Mouse (Mus musculus) CH12F3 (cell line): ENCODE data around the gene Stat1.

Experiments used
- in situ Hi-C: fragments of 300-500 bp; cut with MboI; formaldehyde crosslinking; loops from 2 replicates; pipeline ENCODE4 v1.14.3; 2020; ENCODE audit warnings: low sequenced_read_pairs

Gene Stat1

GRCm38 (mm10) chr1:52131787-52132377 is 12.6 kb downstream of the Stat1 start:
- in situ Hi-C loops: no loop called here

GRCm38 (mm10) chr1:52133254-52133653 is 14.0 kb downstream of the Stat1 start:
- in situ Hi-C loops: no loop called here

- in situ Hi-C loops: no loop called here
Observed at GRCm38 (mm10) chr1:52137292-52137691, 18.1 kb downstream of the Stat1 start.

GRCm38 (mm10) chr1:52140534-52140933 is 21.3 kb downstream of the Stat1 start:
- in situ Hi-C loops: no loop called here

GRCm38 (mm10) chr1:52141482-52141881 is 22.2 kb downstream of the Stat1 start:
- in situ Hi-C loops: no loop called here

GRCm38 (mm10) chr1:52142117-52142516 is 22.9 kb downstream of the Stat1 start:
- in situ Hi-C loops: no loop called here

GRCm38 (mm10) chr1:52143191-52143590 is 24.0 kb downstream of the Stat1 start:
- in situ Hi-C loops: no loop called here

- in situ Hi-C loops: no loop called here
Observed at GRCm38 (mm10) chr1:52143596-52144156, 24.4 kb downstream of the Stat1 start.

GRCm38 (mm10) chr1:52144907-52145306 is 25.7 kb downstream of the Stat1 start:
- in situ Hi-C loops: no loop called here

- in situ Hi-C loops: no loop called here
Observed at GRCm38 (mm10) chr1:52146214-52146970, 27.2 kb downstream of the Stat1 start.

GRCm38 (mm10) chr1:52147431-52147830 is 28.2 kb downstream of the Stat1 start:
- in situ Hi-C loops: no loop called here

GRCm38 (mm10) chr1:52148178-52148577 is 28.9 kb downstream of the Stat1 start:
- in situ Hi-C loops: no loop called here

- in situ Hi-C loops: no loop called here
Observed at GRCm38 (mm10) chr1:52148696-52149095, 29.5 kb downstream of the Stat1 start.

GRCm38 (mm10) chr1:52149934-52150346 is 30.7 kb downstream of the Stat1 start:
- in situ Hi-C loops: no loop called here

- in situ Hi-C loops: no loop called here
Observed at GRCm38 (mm10) chr1:52150676-52151075, 31.4 kb downstream of the Stat1 start.

GRCm38 (mm10) chr1:52151166-52151565 is 31.9 kb downstream of the Stat1 start:
- in situ Hi-C loops: no loop called here

- in situ Hi-C loops: no loop called here
Observed at GRCm38 (mm10) chr1:52152369-52152768, 33.1 kb downstream of the Stat1 start.

- in situ Hi-C loops: no loop called here
Observed at GRCm38 (mm10) chr1:52152936-52153335, 33.7 kb downstream of the Stat1 start.

- in situ Hi-C loops: no loop called here
Observed at GRCm38 (mm10) chr1:52154890-52155289, 35.6 kb downstream of the Stat1 start.

GRCm38 (mm10) chr1:52156351-52156750 is 37.1 kb downstream of the Stat1 start:
- in situ Hi-C loops: no loop called here

GRCm38 (mm10) chr1:52158040-52158439 is 38.8 kb downstream of the Stat1 start:
- in situ Hi-C loops: no loop called here
